Mouse (Mus musculus): ENCODE data around the gene Il4ra.

Gene Il4ra

GRCm38 (mm10) chr7:125600136-125600535 lies 48.2 kb downstream of the Il4ra start:
- DNase-seq (ENCODE audit: low read depth, low spot score): no peak

GRCm38 (mm10) chr7:125600612-125601279 lies 48.8 kb downstream of the Il4ra start:
- no peak for DNase-seq (ENCODE audit: low read depth, low spot score)

- DNase-seq (ENCODE audit: low read depth, low spot score): no peak
Observed at GRCm38 (mm10) chr7:125601280-125601670, 49.4 kb downstream of the Il4ra start.

GRCm38 (mm10) chr7:125601821-125602448 lies 50.0 kb downstream of the Il4ra start:
- no peak for DNase-seq (ENCODE audit: low read depth, low spot score)

- DNase-seq (ENCODE audit: low read depth, low spot score): no peak
Observed at GRCm38 (mm10) chr7:125603185-125603631, 51.3 kb downstream of the Il4ra start, which contains the start of gene Il21r. Gene Il21r, plus strand, starts transcription at chr7:125603429.

GRCm38 (mm10) chr7:125604362-125605319 lies 52.7 kb downstream of the Il4ra start:
- DNase-seq (ENCODE audit: low read depth, low spot score): no peak

GRCm38 (mm10) chr7:125605725-125606139 lies 53.8 kb downstream of the Il4ra start:
- DNase-seq (ENCODE audit: low read depth, low spot score): no peak

GRCm38 (mm10) chr7:125606265-125607164 lies 54.6 kb downstream of the Il4ra start:
- no peak for DNase-seq (ENCODE audit: low read depth, low spot score)

GRCm38 (mm10) chr7:125607384-125608182 lies 55.7 kb downstream of the Il4ra start:
- DNase-seq (ENCODE audit: low read depth, low spot score): no peak

GRCm38 (mm10) chr7:125608183-125608688 lies 56.3 kb downstream of the Il4ra start:
- no peak for DNase-seq (ENCODE audit: low read depth, low spot score)

- no peak for DNase-seq (ENCODE audit: low read depth, low spot score)
Observed at GRCm38 (mm10) chr7:125613579-125613978, 61.7 kb downstream of the Il4ra start.

- no peak for DNase-seq (ENCODE audit: low read depth, low spot score)
Observed at GRCm38 (mm10) chr7:125615453-125615852, 63.5 kb downstream of the Il4ra start.

- no peak for DNase-seq (ENCODE audit: low read depth, low spot score)
Observed at GRCm38 (mm10) chr7:125618016-125618415, 66.1 kb downstream of the Il4ra start.

GRCm38 (mm10) chr7:125620077-125620476 lies 68.2 kb downstream of the Il4ra start:
- DNase-seq (ENCODE audit: low read depth, low spot score): no peak

- no peak for DNase-seq (ENCODE audit: low read depth, low spot score)
Observed at GRCm38 (mm10) chr7:125622741-125623685, 71.1 kb downstream of the Il4ra start.

GRCm38 (mm10) chr7:125625219-125625618 lies 73.3 kb downstream of the Il4ra start:
- no peak for DNase-seq (ENCODE audit: low read depth, low spot score)

GRCm38 (mm10) chr7:125625829-125626228 lies 73.9 kb downstream of the Il4ra start:
- DNase-seq (ENCODE audit: low read depth, low spot score): no peak

All from 3T3-L1 (cell line).